Mouse (Mus musculus) neural tube, embryonic 11.5 days (tissue): Measurements from ENCODE around the gene Nupl1. TPM values are rescaled to one million over a fixed set of nuclear protein-coding genes. Genes with fewer than 3 reads are reported as not detected.

Experiments
- ATAC-seq: fragments of 200-750 bp; cut with Nextera tagmentation; 2 replicates; pipeline ENCODE4 v1.8.0; 2017; ENCODE audit warnings: moderate number of reproducible peaks, mild to moderate bottlenecking, moderate TSS enrichment, moderate library complexity; ENCODE audit not compliant: insufficient read depth, low FRiP score, low TSS enrichment
- DNase-seq: peaks from one replicate; pipeline ENCODE4 v3.0.0-alpha.2; 2015; ENCODE audit warnings: low spot score
- H3K27ac ChIP-seq: fragments of 300-500 bp; sonication (generic); 2 replicates; pipeline ENCODE4 v1.5.1; 2014; ENCODE audit warnings: low read depth, mild to moderate bottlenecking, low read length
- H3K27me3 ChIP-seq: fragments of 300-500 bp; sonication (generic); 2 replicates; pipeline ENCODE4 v1.6.1; 2014; ENCODE audit warnings: mild to moderate bottlenecking, low read length, mixed read lengths; ENCODE audit not compliant: control insufficient read depth, insufficient read depth
- H3K36me3 ChIP-seq: fragments of 300-500 bp; sonication (generic); 2 replicates; pipeline ENCODE4 v1.6.1; 2014; ENCODE audit warnings: mild to moderate bottlenecking, low read length, moderate library complexity, mixed read lengths; ENCODE audit not compliant: control insufficient read depth, insufficient read depth
- H3K4me1 ChIP-seq: fragments of 300-500 bp; sonication (generic); 2 replicates; pipeline ENCODE4 v1.6.1; 2014; ENCODE audit warnings: low read length, mixed read lengths; ENCODE audit not compliant: control insufficient read depth, insufficient read depth
- H3K4me2 ChIP-seq: fragments of 300-500 bp; sonication (generic); 2 replicates; pipeline ENCODE4 v1.6.1; 2014; ENCODE audit warnings: low read depth, mild to moderate bottlenecking, moderate library complexity
- H3K4me3 ChIP-seq: fragments of 300-500 bp; sonication (generic); 2 replicates; pipeline ENCODE4 v1.5.1; 2014; ENCODE audit warnings: low read depth, low read length
- H3K9ac ChIP-seq: fragments of 300-500 bp; sonication (generic); 2 replicates; pipeline ENCODE4 v1.6.1; 2014; ENCODE audit warnings: mild to moderate bottlenecking, low read length
- H3K9me3 ChIP-seq: fragments of 300-500 bp; sonication (generic); 2 replicates; pipeline ENCODE4 v1.6.1; 2016; ENCODE audit warnings: low read length; ENCODE audit not compliant: control insufficient read depth
- WGBS: fragments of 180-500 bp; shearing (Covaris S2); extraction: QIAGEN DNeasy Blood & Tissue Kit; methylation state at CpG from one replicate; pipeline ENCODE4 v1.1.7; 2014; 5-methylcytosine and 5-hydroxymethylcytosine counted together
- polyA plus RNA-seq: library from polyadenylated mRNA; unstranded; fragments of >200 nt; fragmentation: Nextera tagmentation; extraction: Ambion mirVana; gene quantifications from 2 replicates; pipeline ENCODE4 v1.2.1, GENCODE M21; 2014

The Nupl1 gene
- polyA plus RNA-seq, 1 experiment from 2014 or later, result not detected

- Histone ChIP-seq H3K27ac (no peak overlapping the region), H3K4me2 (no peak overlapping the region), H3K36me3 (no peaks in the 10 kb centered on the region), H3K9ac (no peak overlapping the region), H3K9me3 (no peaks in the 10 kb centered on the region), H3K27me3 (no peaks in the 10 kb centered on the region), H3K4me3 (no peak overlapping the region), H3K4me1 (no peaks in the 10 kb centered on the region)
- no peak for DNase-seq
- ATAC-seq, result no peak
- 90% methylated on average over 7 of the region's 7 CpGs for whole genome bisulfite sequencing
These were observed 42.1 kb downstream of the Nupl1 start for GRCm38 (mm10) chr14:60209166-60209565.

- Histone ChIP-seq H3K4me2 (no peak overlapping the region), H3K9ac (no peak overlapping the region), H3K27me3 (no peaks in the 10 kb centered on the region), H3K9me3 (no peaks in the 10 kb centered on the region), H3K4me3 (no peak overlapping the region), H3K4me1 (no peaks in the 10 kb centered on the region), H3K36me3 (no peaks in the 10 kb centered on the region), H3K27ac (no peak overlapping the region)
- DNase-seq, result no peak
- WGBS, result 95% methylated on average over 6 of the region's 6 CpGs
- ATAC-seq, result no peak
These were observed 46.2 kb downstream of the Nupl1 start for GRCm38 (mm10) chr14:60204993-60205392.

- no peaks in the 10 kb centered on the region for H3K9me3 ChIP-seq
- no peak within 1 kb of the TSS for H3K27ac ChIP-seq
- H3K4me3 ChIP-seq, result no peak within 1 kb of the TSS
- no peaks in the 10 kb centered on the region for H3K36me3 ChIP-seq
- 86% methylated on average over 7 of the region's 7 CpGs for WGBS
- DNase-seq (no peak), ATAC-seq (no peak)
- no peaks in the 10 kb centered on the region for H3K4me1 ChIP-seq
- no peak within 1 kb of the TSS for H3K9ac ChIP-seq
- no peaks in the 10 kb centered on the region for H3K27me3 ChIP-seq
- H3K4me2 ChIP-seq, result no peak within 1 kb of the TSS
These were observed 54.3 kb downstream of the Nupl1 start, which contains the start of gene Atp8a2 for GRCm38 (mm10) chr14:60196884-60197283. TSS of gene Atp8a2 (minus strand) at chr14:60197179.

GRCm38 (mm10) chr14:60195999-60196398 is 55.2 kb downstream of the Nupl1 start:
- Histone ChIP-seq H3K4me2 (no peak overlapping the region), H3K4me3 (no peak overlapping the region), H3K4me1 (no peaks in the 10 kb centered on the region), H3K9me3 (no peaks in the 10 kb centered on the region), H3K9ac (no peak overlapping the region), H3K27ac (no peak overlapping the region), H3K36me3 (no peaks in the 10 kb centered on the region), H3K27me3 (no peaks in the 10 kb centered on the region)
- DNase-seq (no peak), ATAC-seq (no peak)
- 78% methylated on average over 5 of the region's 5 CpGs for WGBS

- WGBS, result 92% methylated on average over 1 of the region's 1 CpGs
- H3K4me3 ChIP-seq, result no peak overlapping the region
- ATAC-seq (no peak), DNase-seq (no peak)
- no peak overlapping the region for H3K27ac ChIP-seq
- H3K4me1 ChIP-seq, result no peaks in the 10 kb centered on the region
- no peak overlapping the region for H3K4me2 ChIP-seq
- no peaks in the 10 kb centered on the region for H3K9me3 ChIP-seq
- H3K27me3 ChIP-seq, result no peaks in the 10 kb centered on the region
- no peak overlapping the region for H3K9ac ChIP-seq
- H3K36me3 ChIP-seq, result no peaks in the 10 kb centered on the region
These were observed 56.6 kb downstream of the Nupl1 start for GRCm38 (mm10) chr14:60194606-60195005.

GRCm38 (mm10) chr14:60189771-60190170 is 61.5 kb downstream of the Nupl1 start:
- ATAC-seq (no peak), DNase-seq (no peak)
- no peaks in the 10 kb centered on the region for H3K4me1 ChIP-seq
- H3K4me3 ChIP-seq, result no peak overlapping the region
- H3K9me3 ChIP-seq, result no peaks in the 10 kb centered on the region
- H3K27ac ChIP-seq, result no peak overlapping the region
- no peak overlapping the region for H3K4me2 ChIP-seq
- no peaks in the 10 kb centered on the region for H3K36me3 ChIP-seq
- no peaks in the 10 kb centered on the region for H3K27me3 ChIP-seq
- 93% methylated on average over 5 of the region's 5 CpGs for WGBS
- H3K9ac ChIP-seq, result no peak overlapping the region

- no peaks in the 10 kb centered on the region for H3K36me3 ChIP-seq
- no peaks in the 10 kb centered on the region for H3K27me3 ChIP-seq
- 80% methylated on average over 5 of the region's 5 CpGs for WGBS
- H3K4me3 ChIP-seq, result no peak overlapping the region
- ATAC-seq (no peak), DNase-seq (no peak)
- H3K27ac ChIP-seq, result no peak overlapping the region
- no peak overlapping the region for H3K9ac ChIP-seq
- no peaks in the 10 kb centered on the region for H3K4me1 ChIP-seq
- no peak overlapping the region for H3K4me2 ChIP-seq
- no peaks in the 10 kb centered on the region for H3K9me3 ChIP-seq
These were observed 62.9 kb downstream of the Nupl1 start for GRCm38 (mm10) chr14:60188201-60188825.

GRCm38 (mm10) chr14:60181306-60181705 is 69.9 kb downstream of the Nupl1 start:
- H3K4me2 ChIP-seq, result no peak overlapping the region
- H3K9ac ChIP-seq, result no peak overlapping the region
- ATAC-seq, result no peak
- peaks cover 3% of the 10 kb centered on the region for H3K27me3 ChIP-seq
- H3K9me3 ChIP-seq, result no peaks in the 10 kb centered on the region
- no peak overlapping the region for H3K27ac ChIP-seq
- no peaks in the 10 kb centered on the region for H3K36me3 ChIP-seq
- H3K4me3 ChIP-seq, result no peak overlapping the region
- H3K4me1 ChIP-seq, result no peaks in the 10 kb centered on the region
- 97% methylated on average over 2 of the region's 2 CpGs for WGBS
- DNase-seq, result no peak

- Histone ChIP-seq H3K27ac (no peak overlapping the region), H3K9ac (no peak overlapping the region), H3K27me3 (peaks cover 6% of the 10 kb centered on the region), H3K4me1 (no peaks in the 10 kb centered on the region), H3K4me2 (no peak overlapping the region), H3K4me3 (no peak overlapping the region), H3K9me3 (no peaks in the 10 kb centered on the region), H3K36me3 (no peaks in the 10 kb centered on the region)
- 49% methylated on average over 2 of the region's 2 CpGs for WGBS
- DNase-seq, result no peak
- ATAC-seq, result no peak
These were observed 72.7 kb downstream of the Nupl1 start for GRCm38 (mm10) chr14:60178571-60178955.
